Comparison of ENCODE assay signal across 37 mouse cellular contexts in the genomic region with DNA sequence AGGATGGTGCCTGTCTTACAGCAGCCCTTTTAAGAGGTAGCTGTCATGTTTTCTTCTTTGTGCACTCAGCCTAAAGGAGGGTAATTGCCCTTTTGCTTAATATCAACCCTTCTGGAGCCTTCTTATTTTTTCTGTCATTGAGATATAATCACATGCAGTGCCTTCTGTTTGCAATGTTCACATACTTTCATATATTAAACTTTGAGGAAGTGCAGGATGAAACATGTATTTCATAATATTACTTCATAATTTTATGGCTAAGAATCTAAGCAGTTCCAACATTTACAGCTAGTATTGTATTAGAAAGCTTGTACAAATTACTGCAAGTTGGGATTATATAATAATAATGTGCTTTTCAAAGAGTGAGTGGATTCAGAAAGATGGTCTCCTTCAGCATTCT. TPM values are rescaled to one million over a fixed set of nuclear protein-coding genes. Genes with fewer than 3 reads are reported as not detected.
"Had no signal": no experiment of that assay in that cellular context is flagged by ENCODE, and none has a peak within 500 bp of the region (broad histone marks: within the 10 kb centered on the region; RNA-seq: fewer than 3 reads in every experiment).

No protein-coding gene starts in this region.

- ATAC-seq: hindbrain, embryonic 16.5 days; hindbrain, postnatal 0 days; inflammation-experienced regulatory T-cells, adult 6 months; intestine, embryonic 15.5 days; intestine, embryonic 16.5 days; intestine, postnatal 0 days had no signal

- H3K4me3 ChIP-seq: heart, embryonic 10.5 days; heart, embryonic 12.5 days; heart, embryonic 13.5 days; heart, embryonic 15.5 days; hindbrain, embryonic 10.5 days; hindbrain, embryonic 12.5 days; hindbrain, embryonic 13.5 days; hindbrain, embryonic 15.5 days; intestine, embryonic 15.5 days; kidney, embryonic 15.5 days; left cerebral cortex, adult 2 months had no signal

- H3K27ac ChIP-seq: heart, embryonic 10.5 days; heart, embryonic 13.5 days; heart, embryonic 15.5 days; hindbrain, embryonic 10.5 days; hindbrain, embryonic 12.5 days; hindbrain, embryonic 13.5 days; hindbrain, embryonic 14.5 days; hindbrain, embryonic 15.5 days; hindbrain, postnatal 0 days; intestine, embryonic 15.5 days; kidney, embryonic 15.5 days; kidney, postnatal 0 days; left cerebral cortex, adult 2 months had no signal

- DNase-seq: heart, postnatal 10 days; heart, postnatal 14 days; heart, postnatal 36 days; heart, postnatal 4 days; kidney, adult 11 months; kidney, adult 18-20 months; kidney, adult 2 months; kidney, adult 8-10 months; kidney, adult 9 months; kidney, postnatal 10 days; kidney, postnatal 25 days; kidney, postnatal 36 days; kidney, postnatal 4 days; layer of hippocampus, adult 9-11 months; layer of hippocampus, postnatal 36 days had no signal

RNA-seq across cellular contexts. Expression of gene Rbm11, which starts 19.9 kb away (rescaled TPM):
- total RNA-seq: heart, postnatal 14 days; heart, postnatal 25 days; heart, postnatal 36 days had no signal

RNA-seq across cellular contexts. Expression of gene Lipi, which starts 26.7 kb away (rescaled TPM):
- total RNA-seq: heart, adult 8-10 months; heart, postnatal 10 days; heart, postnatal 14 days; heart, postnatal 25 days; heart, postnatal 36 days; heart, postnatal 4 days; hematopoietic stem cell, adult 5-6 weeks; hindbrain, postnatal 0 days; left cerebral cortex, adult 18-20 months; left cerebral cortex, adult 2 months had no signal
